7 mouse cellular contexts compared by ENCODE assay signal in the genomic region with DNA sequence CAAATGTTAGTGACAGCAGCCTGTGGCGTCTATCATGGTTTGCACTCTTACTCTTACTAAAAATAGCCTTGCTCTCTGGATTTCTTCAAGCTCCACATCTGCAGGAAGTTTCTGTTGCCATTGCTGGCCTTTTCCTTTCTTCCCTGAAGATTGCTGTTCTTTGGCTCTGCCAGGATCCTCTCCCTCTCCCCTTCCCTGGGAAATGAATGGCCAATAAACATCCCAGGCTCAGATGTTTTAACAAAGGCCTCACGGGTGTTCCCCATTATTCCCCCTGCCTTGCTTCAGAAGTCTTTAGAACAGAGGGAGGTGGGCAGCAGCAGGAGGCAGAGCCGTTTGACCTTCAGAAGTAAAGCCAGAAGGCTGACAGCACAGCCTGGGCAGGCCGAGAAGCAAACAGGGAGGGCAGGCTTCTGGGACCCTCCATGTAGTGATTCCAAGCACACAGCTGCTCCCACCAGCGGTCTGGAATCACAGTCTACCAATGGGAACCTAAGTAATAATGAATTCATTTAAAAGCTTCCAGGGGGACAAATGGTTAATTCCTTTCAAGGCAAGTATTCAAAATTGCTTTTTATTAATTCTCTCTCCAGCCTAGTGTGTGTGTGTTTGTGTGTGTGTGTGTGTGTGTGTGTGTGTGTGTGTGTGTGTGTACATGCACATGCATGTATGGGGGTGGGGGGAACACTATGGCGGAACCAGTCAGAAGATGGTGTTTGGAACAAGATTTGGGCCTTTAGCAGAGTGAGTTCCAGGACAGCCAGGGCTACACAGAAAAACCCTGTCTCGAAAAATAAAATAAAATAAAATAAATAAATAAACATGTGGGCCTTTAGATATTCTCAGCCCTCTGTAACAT.
DNase-seq lines count a peak whose midpoint lies in the region; ATAC-seq lines count a peak whose summit lies in the region.

No protein-coding gene starts in this region.

- WGBS in heart, embryonic 14.5 days, result 28% methylated on average over 7 of the region's 7 CpGs

- no peak overlapping the region for H3K4me3 ChIP-seq in heart, embryonic 14.5 days (ENCODE audit: control insufficient read depth in 1 of 2, insufficient read depth in 1 of 2, low read depth in 1 of 2, low read length in 2 of 2)

- H3K27ac ChIP-seq in heart, embryonic 14.5 days (replicated peaks in 1 of 2; ENCODE audit: control insufficient read depth in 1 of 2, insufficient read depth in 1 of 2, low read depth in 2 of 2, low read length in 2 of 2), result peak overlapping the region; percentile 87 to 94

- H3K4me2 ChIP-seq in heart, embryonic 14.5 days (ENCODE audit: low read length), result peak overlapping the region; percentile 22; the same call in 1 of the 2 replicates

- DNase-seq in R1 (ENCODE audit: low read depth, low spot score), result peak; percentile 91
- peak; percentile 76 for DNase-seq in embryo, embryonic 11 days
- DNase-seq in mesoderm, embryonic 11.5 days (ENCODE audit: low read depth, low spot score), result peak; percentile 77
- DNase-seq in cerebellum, adult 9-11 months, result no peak
- DNase-seq in gastrocnemius, postnatal 4 days (ENCODE audit: low spot score in 2 of 2), result no peak
- DNase-seq in kidney, adult 11 months, result no peak

- peaks cover 7% of the 10 kb centered on the region; the same call in 1 of the 2 replicates for H3K9me3 ChIP-seq in heart, embryonic 14.5 days (ENCODE audit: control insufficient read depth, low read length)

- no peaks in the 10 kb centered on the region for H3K36me3 ChIP-seq in heart, embryonic 14.5 days (ENCODE audit: control insufficient read depth, insufficient read depth, low read length)

- ATAC-seq in heart, embryonic 14.5 days (ENCODE audit: insufficient number of reproducible peaks, insufficient read depth, low FRiP score, low read depth), result peak; percentile 44; the same call in 1 of the 2 replicates

- no peaks in the 10 kb centered on the region for H3K27me3 ChIP-seq in heart, embryonic 14.5 days (ENCODE audit: control insufficient read depth, insufficient read depth, low read length)

- peaks cover 22 to 35% of the 10 kb centered on the region in 2 experiments for H3K4me1 ChIP-seq in heart, embryonic 14.5 days (ENCODE audit: control insufficient read depth in 2 of 2, insufficient read depth in 2 of 2, low read length in 2 of 2)

- peak overlapping the region; percentile 49; the same call in 1 of the 2 replicates for H3K9ac ChIP-seq in heart, embryonic 14.5 days (ENCODE audit: low read length)

Comparison
In these comparisons a context has a peak if more than half of its experiments do, and no peak if none do; other contexts are left out.
1. DNase-seq: peak in R1 (single experiment), embryo, embryonic 11 days (single experiment) and mesoderm, embryonic 11.5 days (single experiment); none in cerebellum, adult 9-11 months (single experiment), gastrocnemius, postnatal 4 days (0 of 2) and kidney, adult 11 months (single experiment).